Mouse (Mus musculus): Measurements from ENCODE around the gene Exosc10. TPM values are rescaled to one million over a fixed set of nuclear protein-coding genes. Genes with fewer than 3 reads are reported as not detected.

The Exosc10 gene
- 120 TPM for polyA plus RNA-seq (2017; shearing (Covaris generic))

DNA sequence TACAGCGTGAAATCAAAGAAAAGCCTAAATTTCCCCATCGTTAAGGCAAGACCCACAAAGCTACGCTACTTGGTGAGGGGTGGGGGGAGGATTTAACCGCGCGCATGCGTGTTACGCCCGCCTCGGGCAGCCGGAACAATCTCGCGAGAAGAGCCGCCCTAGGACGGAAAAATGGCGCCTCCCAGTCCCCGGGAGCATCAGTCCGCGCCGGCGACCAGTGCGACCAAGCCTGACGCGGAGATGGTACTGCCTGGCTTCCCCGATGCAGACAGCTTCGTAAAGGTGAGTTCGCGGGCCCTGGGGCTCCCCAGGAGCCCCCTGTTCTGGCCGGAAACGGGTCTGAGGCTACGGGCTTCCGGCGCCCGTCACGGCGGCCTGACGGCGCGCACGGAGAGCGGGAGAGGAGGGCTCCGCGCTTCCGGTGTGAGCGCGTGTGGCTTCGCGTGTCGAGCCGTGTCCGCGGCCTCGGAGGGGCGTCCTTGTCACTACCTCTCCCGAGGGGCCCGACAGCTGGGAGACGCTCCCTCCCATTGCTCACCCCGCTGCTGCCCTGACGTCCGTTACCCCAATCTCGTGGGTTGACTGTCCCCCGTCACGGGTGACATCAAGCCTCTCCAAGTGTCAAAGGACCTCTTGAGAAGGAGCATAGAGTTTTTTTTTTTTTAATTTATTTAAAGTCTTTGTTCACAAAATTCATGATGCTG lies at the start of gene Exosc10:
Exosc10 (plus strand) TSS at position 133 of the 704 bp plus-strand sequence.

DNA sequence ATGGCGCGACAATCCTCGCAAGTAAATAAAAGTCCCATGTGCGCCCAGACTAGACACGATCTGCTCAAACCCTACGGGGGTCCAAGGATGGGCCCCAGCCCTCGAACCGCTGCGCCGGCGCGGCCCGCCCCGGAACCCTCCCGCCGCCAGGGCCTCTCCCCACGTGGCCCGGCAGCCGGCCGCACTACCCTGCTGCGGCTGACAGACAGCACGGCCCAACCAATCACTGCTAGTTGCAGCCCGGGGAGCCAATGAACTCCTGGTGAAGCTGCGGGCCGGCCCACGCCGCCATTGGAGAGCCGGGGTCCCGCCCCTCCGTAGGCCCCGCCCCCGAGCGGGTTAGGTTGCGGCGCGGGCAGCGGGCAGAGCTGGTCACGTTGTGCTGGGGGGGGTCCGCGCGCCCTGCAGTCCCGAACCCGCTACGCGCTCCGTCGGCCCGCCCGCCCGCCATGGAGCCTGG lies 33.0 kb downstream of the Exosc10 start, which contains the start of gene Srm:
Srm (plus strand) TSS at position 333 of the 460 bp plus-strand sequence.

DNA sequence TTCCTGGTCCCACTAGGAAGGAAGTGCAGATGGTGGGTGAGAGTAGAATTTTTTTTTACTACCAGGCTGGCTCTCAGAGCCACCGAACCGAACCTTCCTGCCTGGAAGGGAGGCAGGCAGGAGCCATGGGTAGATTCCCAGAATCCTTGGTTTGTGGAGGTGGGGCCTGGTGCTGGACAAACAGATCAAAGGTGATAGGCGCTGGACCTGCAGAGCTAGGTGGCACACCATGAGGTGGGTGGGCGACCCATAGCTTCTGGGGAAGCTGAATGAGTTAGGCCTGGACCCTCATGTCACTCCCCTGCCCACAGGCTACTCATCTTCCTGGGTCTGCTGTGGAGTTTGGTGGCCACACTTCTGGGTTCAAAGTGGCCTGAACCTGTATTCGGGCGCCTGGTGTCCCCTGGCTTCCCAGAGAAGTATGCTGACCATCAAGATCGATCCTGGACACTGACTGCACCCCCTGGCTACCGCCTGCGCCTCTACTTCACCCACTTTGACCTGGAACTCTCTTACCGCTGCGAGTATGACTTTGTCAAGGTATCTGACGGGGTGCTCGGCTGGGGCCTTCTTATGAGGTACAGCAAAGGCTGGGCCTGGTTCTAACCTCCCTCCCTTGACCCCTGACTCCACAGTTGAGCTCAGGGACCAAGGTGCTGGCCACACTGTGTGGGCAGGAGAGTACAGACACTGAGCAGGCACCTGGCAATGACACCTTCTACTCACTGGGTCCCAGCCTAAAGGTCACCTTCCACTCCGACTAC lies 44.3 kb downstream of the Exosc10 start, which contains the start of gene Masp2:
Masp2 (plus strand) TSS at position 198 of the 764 bp plus-strand sequence.

DNA sequence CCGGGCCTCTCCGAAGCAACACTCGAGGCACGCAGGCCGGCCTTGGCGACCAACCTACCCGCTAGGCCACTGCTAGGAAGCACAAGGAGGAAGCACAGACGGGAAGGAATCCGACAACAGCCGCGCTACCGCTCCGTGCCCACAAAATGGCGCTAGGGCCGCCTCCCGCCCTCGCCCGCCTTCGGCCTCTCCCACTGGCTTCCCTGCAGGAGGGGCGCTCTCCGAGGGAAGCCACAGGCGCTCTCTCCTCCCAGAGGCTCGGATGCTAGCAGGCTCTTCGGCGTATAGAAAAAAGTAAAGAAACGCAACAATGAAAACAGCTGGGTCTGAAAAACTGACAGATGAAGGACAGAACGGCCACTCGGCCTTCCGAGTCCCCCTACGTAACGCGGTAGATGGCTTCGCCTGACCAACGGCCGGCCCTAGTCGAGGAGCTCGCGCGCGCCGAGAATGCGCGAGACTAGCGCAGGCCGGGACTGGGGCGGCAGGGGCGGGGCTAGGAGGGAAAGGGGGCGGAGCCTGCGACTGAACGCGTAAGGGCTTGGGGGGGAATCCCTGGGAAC lies 68.5 kb downstream of the Exosc10 start, which contains the start of gene Tardbp:
Tardbp (minus strand) TSS at position 397 of the 563 bp plus-strand sequence.

Other genes starting within 250 kb of the Exosc10 start
- 21.7 TPM for gene Ubiad1, start 113.7 kb upstream of the Exosc10 start, polyA plus RNA-seq (2017; shearing (Covaris generic))
- gene Mtor, start 109.8 kb upstream of the Exosc10 start, polyA plus RNA-seq (2017; shearing (Covaris generic)) = 29.3 TPM
- gene Angptl7, start 58.0 kb upstream of the Exosc10 start, polyA plus RNA-seq (2017; shearing (Covaris generic)) = 0.21 TPM
- 13.7 TPM for gene Srm, start 33.1 kb downstream of the Exosc10 start, polyA plus RNA-seq (2017; shearing (Covaris generic))
- 0.20 TPM for gene Masp2, start 44.1 kb downstream of the Exosc10 start, polyA plus RNA-seq (2017; shearing (Covaris generic))
- gene Tardbp, start 68.6 kb downstream of the Exosc10 start, polyA plus RNA-seq (2017; shearing (Covaris generic)) = 287 TPM
- not detected for gene Gm572, start 84.9 kb downstream of the Exosc10 start, polyA plus RNA-seq (2017; shearing (Covaris generic))
- 3.3 TPM for gene Casz1, start 246.0 kb downstream of the Exosc10 start, polyA plus RNA-seq (2017; shearing (Covaris generic))

All from activated CD4-positive, CD25-positive, alpha-beta regulatory T cell, adult 9 weeks (primary cell).